Mouse (Mus musculus): Measurements from ENCODE around the gene Ryr2. TPM values are rescaled to one million over a fixed set of nuclear protein-coding genes. Genes with fewer than 3 reads are reported as not detected.

The Ryr2 gene
- total RNA-seq, 2 experiments from 2014 or later: 887 to 1,008 TPM

DNA sequence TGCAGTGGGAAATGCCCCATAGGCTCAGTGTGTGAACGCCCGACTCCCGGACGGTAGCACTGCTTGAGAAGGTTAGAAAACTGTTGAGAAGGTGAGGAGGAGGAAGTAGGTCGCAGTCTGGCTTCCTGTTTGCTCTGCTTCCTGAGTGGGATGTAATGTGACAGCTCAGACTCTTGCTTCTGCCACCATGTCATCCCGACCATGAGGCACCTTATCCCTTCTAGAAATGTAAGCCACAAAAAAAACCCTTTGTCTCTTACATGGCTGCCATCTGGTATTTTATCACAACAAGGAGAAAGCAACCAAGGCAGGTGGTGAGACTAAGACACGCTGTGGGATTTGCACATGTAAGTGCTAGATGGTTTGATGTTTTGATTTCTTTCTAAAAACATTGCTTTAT lies 12.2 kb downstream of the Ryr2 start:
- DNase-seq: no peak

DNA sequence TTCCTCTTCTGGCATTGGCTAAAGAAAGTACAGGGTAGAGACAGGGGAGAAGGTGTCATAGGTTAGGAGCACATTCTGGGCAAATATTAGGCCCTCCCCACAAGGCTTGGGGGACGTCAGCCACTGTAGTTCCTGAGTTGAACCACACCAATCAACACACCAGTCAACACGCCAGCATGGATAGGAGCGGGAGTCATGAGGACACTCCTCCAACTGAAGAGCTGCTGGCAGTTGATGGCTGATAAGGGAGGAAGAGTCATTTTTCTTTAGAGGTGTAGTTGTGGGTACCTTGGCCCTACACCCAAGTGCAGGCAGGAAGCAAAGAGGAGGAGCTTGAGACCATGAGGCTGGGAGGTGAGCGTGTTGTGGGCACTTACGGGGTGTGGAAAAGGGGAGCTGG lies 13.6 kb downstream of the Ryr2 start:
- DNase-seq: no peak

GRCm38 (mm10) chr13:12092379-12093107 lies 14.2 kb downstream of the Ryr2 start:
- DNase-seq: no peak

DNA sequence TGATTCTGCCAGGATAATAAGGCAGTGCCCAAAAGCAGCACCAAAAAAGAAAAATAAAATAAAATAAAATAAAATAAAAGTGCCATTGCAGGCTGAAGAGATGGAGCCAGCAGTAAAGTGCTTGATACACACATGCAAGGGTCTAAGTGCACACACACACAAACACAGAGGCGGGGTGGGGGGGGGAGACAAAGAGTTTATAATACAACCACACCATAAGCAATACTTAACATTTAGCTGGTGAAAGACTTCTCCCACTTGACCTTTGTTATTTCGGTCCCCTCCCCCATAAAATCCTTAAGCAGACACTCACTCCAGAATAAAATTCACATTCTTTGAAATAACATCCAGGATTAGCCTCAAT lies 22.7 kb downstream of the Ryr2 start:
- no peak for DNase-seq

- DNase-seq: no peak
These were observed 23.2 kb downstream of the Ryr2 start for GRCm38 (mm10) chr13:12083443-12084111.

- no peak for DNase-seq
These were observed 26.2 kb downstream of the Ryr2 start for GRCm38 (mm10) chr13:12080590-12080989.

DNA sequence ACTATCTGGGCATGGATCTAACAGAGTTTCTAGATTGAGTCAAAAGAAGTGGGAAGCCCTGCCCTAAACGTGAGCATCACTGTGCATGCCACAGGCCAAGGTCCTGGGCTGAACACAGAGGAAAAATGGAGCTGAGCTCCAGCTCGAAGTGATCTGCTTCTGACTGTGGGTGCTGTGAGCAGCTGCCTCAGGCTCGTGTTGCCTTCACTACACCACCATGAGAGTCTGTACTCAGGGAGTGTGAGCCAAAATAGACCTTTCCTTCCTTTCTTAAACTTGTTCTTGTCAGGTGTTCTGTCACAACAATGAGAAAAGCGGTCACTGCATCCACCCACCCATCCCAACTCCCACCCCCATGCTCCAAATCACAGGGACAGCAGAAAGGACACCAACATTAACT lies 27.2 kb downstream of the Ryr2 start:
- no peak for DNase-seq

DNA sequence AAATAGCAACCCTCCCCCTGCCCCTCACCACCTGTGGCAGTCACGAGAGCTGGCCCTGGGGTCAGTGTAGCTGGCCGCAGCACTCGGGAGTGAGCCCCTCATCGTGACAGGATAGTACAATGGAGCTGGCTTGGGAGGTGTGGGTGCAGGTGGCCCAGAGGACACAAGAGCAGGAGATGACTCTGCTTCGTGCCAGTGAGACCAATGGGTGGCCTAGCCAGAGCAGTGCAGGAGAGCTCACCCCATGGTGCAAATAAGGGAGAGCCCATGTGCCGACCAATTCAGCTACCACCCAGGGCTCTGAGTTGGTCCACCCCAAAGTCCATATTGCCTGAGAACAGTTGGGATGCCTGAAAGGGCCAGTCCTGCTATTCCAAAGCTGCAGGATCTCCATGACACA lies 31.8 kb downstream of the Ryr2 start:
- no peak for DNase-seq

GRCm38 (mm10) chr13:12072571-12072970 lies 34.2 kb downstream of the Ryr2 start:
- DNase-seq: no peak

- no peak for DNase-seq
These were observed 34.6 kb downstream of the Ryr2 start for GRCm38 (mm10) chr13:12072112-12072511.

DNA sequence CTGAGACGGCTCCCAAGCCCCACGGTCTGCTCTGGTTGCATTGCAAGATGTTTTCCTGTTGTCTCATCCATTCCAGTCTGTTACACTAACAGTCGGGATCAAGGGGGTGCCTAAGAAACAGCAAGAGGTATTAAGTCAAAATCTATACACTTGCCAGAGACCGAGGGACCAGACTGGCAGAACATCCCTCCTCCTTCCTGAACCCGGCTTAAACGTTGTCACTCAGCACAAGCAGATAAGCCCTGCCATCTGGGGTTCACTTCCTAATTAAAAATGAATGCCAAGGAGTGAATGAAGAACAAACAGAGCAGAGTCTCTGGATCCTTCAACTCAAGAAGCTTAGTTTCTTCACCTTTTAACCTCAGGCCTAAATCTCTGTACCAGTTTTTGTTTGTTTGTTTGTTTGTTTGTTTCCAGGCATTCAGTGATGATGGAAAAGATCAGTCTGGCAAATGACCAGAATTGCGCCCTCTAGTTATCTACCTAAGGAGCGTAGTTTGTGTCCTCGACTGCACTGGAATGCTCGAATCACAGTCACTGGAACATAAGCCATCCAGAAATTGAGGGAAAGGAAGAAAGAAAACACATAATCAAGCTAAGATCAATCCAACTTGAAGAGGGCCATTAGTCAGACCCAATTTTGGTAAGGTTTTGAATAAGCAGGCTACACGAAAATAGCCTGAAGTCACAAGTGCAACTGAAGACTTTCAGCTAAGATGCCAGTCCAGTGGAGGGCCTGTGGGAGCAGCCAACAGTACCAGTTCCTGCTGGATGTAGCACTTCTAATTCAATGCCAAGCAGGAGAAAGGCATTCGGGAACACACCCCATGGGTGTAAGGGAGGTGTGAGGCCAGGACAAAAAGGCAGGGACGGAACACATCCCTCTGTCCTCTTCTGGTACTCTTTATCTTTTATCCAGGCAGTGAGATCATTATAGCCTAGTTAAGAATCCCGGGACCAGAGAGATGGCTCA lies 36.3 kb downstream of the Ryr2 start:
- DNase-seq: no peak

- no peak for DNase-seq
These were observed 42.2 kb downstream of the Ryr2 start for GRCm38 (mm10) chr13:12064576-12064975.

DNA sequence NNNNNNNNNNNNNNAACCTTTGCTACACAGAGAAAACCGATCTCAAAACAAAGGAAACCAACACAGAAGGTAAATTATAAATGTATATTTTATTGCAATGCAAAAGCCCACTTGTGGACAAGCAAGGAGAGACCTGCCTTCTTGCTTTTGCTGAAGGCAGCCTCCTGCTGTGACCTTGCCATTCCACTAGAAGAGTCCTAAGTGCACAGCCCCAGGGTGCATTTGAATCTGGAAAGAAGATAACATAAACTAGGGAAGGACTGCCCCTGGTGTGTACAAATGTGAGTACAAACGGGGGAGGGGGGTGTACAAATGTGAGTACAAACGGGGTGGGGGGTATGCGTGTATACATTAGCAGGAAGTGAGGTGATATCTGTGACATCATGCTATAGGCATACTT lies 43.2 kb downstream of the Ryr2 start:
- DNase-seq: no peak

GRCm38 (mm10) chr13:12057357-12057771 lies 49.4 kb downstream of the Ryr2 start:
- DNase-seq: no peak

DNA sequence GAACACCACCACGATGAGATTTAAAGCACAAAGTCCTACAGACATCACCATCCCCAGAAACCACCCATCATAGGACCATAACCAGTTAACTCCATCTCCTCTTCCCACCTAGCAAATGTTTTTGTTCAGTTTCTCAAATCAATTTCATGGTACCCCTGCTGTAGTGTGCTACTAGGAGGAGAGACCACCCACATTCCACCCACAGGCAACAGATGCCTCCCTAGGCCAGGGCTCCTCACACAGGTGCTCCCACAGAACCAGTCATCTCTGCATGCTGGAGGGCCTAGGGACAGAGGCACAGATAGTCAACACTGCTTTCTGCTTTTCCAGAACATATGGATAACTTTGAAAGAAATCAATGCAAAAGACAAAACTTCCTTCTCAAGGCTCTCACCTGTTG lies 50.8 kb downstream of the Ryr2 start:
- no peak for DNase-seq

DNA sequence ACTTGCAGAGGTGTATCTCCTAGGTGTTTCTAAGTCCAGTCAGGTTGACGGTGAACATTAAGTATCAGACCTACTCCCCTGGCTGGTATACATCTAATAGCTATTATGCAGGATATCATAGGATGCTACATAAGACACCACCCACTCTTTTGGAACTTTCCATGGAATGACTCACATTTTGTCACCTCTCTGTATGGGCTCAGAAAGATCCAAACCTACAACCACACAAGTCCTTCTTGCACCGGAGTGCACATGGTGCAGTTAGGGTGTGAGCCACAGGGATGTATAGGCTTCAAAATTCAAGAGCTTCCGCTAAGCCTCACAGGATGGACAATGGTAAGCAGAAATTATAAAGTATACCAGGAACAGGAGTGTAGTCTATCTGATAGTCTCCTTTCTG lies 52.8 kb downstream of the Ryr2 start:
- no peak for DNase-seq

- no peak for DNase-seq
These were observed 55.9 kb downstream of the Ryr2 start for GRCm38 (mm10) chr13:12050809-12051208.

DNA sequence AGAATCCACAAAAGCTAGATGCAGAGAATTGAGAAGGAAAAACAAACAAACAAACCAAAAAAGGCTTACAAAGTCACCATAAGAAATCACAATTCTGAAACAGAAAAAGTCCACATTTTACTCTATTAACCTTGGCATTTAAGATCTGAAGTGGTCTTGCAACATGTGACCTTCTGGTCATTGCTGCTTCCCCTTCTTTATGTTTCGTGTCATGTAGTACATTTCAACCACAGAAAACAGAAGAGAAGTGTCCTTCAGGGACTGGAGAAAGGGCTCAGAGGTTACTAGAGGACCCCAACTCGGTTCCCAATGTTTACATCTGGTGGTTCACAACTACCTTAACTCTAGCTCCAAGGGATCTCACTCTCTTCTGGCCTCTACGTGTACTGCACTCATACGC lies 59.7 kb downstream of the Ryr2 start:
- no peak for DNase-seq

- DNase-seq: no peak
These were observed 62.0 kb downstream of the Ryr2 start for GRCm38 (mm10) chr13:12044751-12045150.

DNA sequence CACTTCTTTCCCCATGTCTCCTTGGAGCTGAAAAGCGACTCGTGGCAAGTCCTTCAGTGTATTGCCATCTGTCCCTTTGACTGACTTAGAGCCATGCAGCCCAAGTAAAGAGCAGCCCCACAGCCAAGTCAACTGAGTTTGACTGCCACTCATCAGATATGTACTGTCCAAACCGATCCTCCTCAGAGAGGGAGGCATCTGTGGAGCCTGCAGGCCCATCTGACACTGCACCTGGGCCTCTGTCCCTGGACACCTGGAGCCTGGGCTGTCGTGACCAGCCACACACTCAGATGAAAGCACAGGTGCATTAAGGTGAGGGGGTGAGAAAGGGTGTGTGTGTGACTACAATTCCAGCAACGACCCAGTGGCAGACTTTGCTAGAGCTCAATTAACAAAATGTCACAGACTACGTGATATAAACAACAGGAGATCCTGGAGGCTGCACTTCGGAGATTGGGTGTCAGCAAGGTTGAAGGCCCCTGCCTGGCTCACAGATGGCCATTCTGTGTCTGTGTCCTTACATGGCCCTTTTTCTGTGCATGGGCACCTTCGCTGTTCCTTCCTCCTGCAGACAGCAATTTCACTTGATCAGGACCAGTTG lies 63.8 kb downstream of the Ryr2 start:
- no peak for DNase-seq

GRCm38 (mm10) chr13:12039967-12040366 lies 66.8 kb downstream of the Ryr2 start:
- DNase-seq: no peak

- no peak for DNase-seq
These were observed 68.1 kb downstream of the Ryr2 start for GRCm38 (mm10) chr13:12038676-12039075.

- no peak for DNase-seq
These were observed 69.5 kb downstream of the Ryr2 start for GRCm38 (mm10) chr13:12037241-12037640.
